Mouse (Mus musculus) midbrain, embryonic 12.5 days (tissue): ENCODE data around the gene Paox. TPM values are rescaled to one million over a fixed set of nuclear protein-coding genes. Genes with fewer than 3 reads are reported as not detected.
"Not testable (repeated sequence)": the region's sequence is repeated elsewhere in the genome, so short reads cannot be mapped to it uniquely, and the experiment has no call there.

Experiments used
- ATAC-seq: fragments of 200-750 bp; cut with Nextera tagmentation; 2 replicates; pipeline ENCODE4 v1.8.0; 2017; ENCODE audit warnings: low read depth, moderate TSS enrichment, moderate library complexity; ENCODE audit not compliant: low FRiP score
- H3K27ac ChIP-seq: fragments of 300-500 bp; sonication (generic); replicated peaks from 2 replicates; pipeline ENCODE4 v1.5.1; 2016; ENCODE audit warnings: mild to moderate bottlenecking
- H3K27me3 ChIP-seq: fragments of 300-500 bp; sonication (generic); 2 replicates; pipeline ENCODE4 v1.6.1; 2016; ENCODE audit warnings: mild to moderate bottlenecking
- H3K36me3 ChIP-seq: fragments of 300-500 bp; sonication (generic); 2 replicates; pipeline ENCODE4 v1.6.1; 2016
- H3K4me1 ChIP-seq: fragments of 300-500 bp; sonication (generic); 2 replicates; pipeline ENCODE4 v1.6.1; 2016
- H3K4me2 ChIP-seq: fragments of 300-500 bp; sonication (generic); replicated peaks from 2 replicates; pipeline ENCODE4 v1.6.1; 2016; ENCODE audit warnings: mild to moderate bottlenecking, moderate library complexity
- H3K4me3 ChIP-seq: fragments of 300-500 bp; sonication (generic); 2 replicates; pipeline ENCODE4 v1.5.1; 2016; ENCODE audit warnings: mild to moderate bottlenecking
- H3K9ac ChIP-seq: fragments of 300-500 bp; sonication (generic); replicated peaks from 2 replicates; pipeline ENCODE4 v1.6.1; 2016; ENCODE audit warnings: mild to moderate bottlenecking, moderate library complexity
- H3K9me3 ChIP-seq: fragments of 300-500 bp; sonication (generic); 2 replicates; pipeline ENCODE4 v1.6.1; 2016; ENCODE audit warnings: mild to moderate bottlenecking
- WGBS: fragments of 180-500 bp; shearing (Covaris S2); methylation state at CpG from one replicate; pipeline ENCODE4 v1.1.7; 2016; 5-methylcytosine and 5-hydroxymethylcytosine counted together
- polyA plus RNA-seq: library from polyadenylated mRNA; unstranded; fragments of >200 nt; fragmentation: Nextera tagmentation; extraction: Ambion mirVana; gene quantifications from 2 replicates; pipeline ENCODE4 v1.2.1, GENCODE M21; 2016

The Paox gene
- polyA plus RNA-seq, 1 experiment from 2014 or later = 11.3 TPM

- Histone ChIP-seq H3K36me3 (peaks cover 5% of the 10 kb centered on the region; the same call in 1 of the 2 replicates), H3K4me2 (peak overlapping the region; percentile 77), H3K9ac (peak overlapping the region; percentile 76), H3K27me3 (no peaks in the 10 kb centered on the region; the same call in 1 of the 2 replicates), H3K27ac (no peak overlapping the region), H3K9me3 (no peaks in the 10 kb centered on the region), H3K4me1 (peaks cover 9% of the 10 kb centered on the region), H3K4me3 (peak overlapping the region; percentile 74)
- 2% methylated on average over 40 of the region's 40 CpGs for WGBS
- ATAC-seq = peak; percentile 97
These were observed 9.9 kb downstream of the Paox start for GRCm38 (mm10) chr7:140125278-140126021.

- Histone ChIP-seq H3K9me3 (no peaks in the 10 kb centered on the region), H3K36me3 (peaks cover 7% of the 10 kb centered on the region; the same call in 1 of the 2 replicates), H3K4me3 (peak overlapping the region; percentile 74), H3K27me3 (no peaks in the 10 kb centered on the region; the same call in 1 of the 2 replicates), H3K4me1 (peaks cover 9% of the 10 kb centered on the region), H3K4me2 (peak overlapping the region; percentile 77), H3K27ac (no peak overlapping the region), H3K9ac (peak overlapping the region; percentile 76)
- no peak for ATAC-seq
- 6% methylated on average over 5 of the region's 5 CpGs for WGBS
These were observed 10.4 kb downstream of the Paox start for GRCm38 (mm10) chr7:140126022-140126350.

GRCm38 (mm10) chr7:140126934-140127333 is 11.3 kb downstream of the Paox start:
- no peaks in the 10 kb centered on the region for H3K9me3 ChIP-seq
- H3K4me1 ChIP-seq = peaks cover 9% of the 10 kb centered on the region
- no peak overlapping the region for H3K9ac ChIP-seq
- peaks cover 7% of the 10 kb centered on the region; the same call in 1 of the 2 replicates for H3K36me3 ChIP-seq
- WGBS = 91% methylated on average over 3 of the region's 3 CpGs
- H3K27ac ChIP-seq = no peak overlapping the region
- no peak overlapping the region for H3K4me3 ChIP-seq
- no peak for ATAC-seq
- H3K4me2 ChIP-seq = no peak overlapping the region
- H3K27me3 ChIP-seq = no peaks in the 10 kb centered on the region; the same call in 1 of the 2 replicates

- no peak for ATAC-seq
- no peaks in the 10 kb centered on the region; the same call in 1 of the 2 replicates for H3K27me3 ChIP-seq
- no peaks in the 10 kb centered on the region for H3K9me3 ChIP-seq
- H3K4me1 ChIP-seq = peaks cover 9% of the 10 kb centered on the region
- 82% methylated on average over 2 of the region's 2 CpGs for WGBS
- H3K4me2 ChIP-seq = no peak overlapping the region
- no peak overlapping the region for H3K4me3 ChIP-seq
- H3K9ac ChIP-seq = no peak overlapping the region
- H3K36me3 ChIP-seq = peaks cover 7% of the 10 kb centered on the region; the same call in 1 of the 2 replicates
- H3K27ac ChIP-seq = no peak overlapping the region
These were observed 12.3 kb downstream of the Paox start for GRCm38 (mm10) chr7:140127911-140128310.

- ATAC-seq, H3K9ac ChIP-seq, H3K4me3 ChIP-seq, H3K36me3 ChIP-seq, H3K4me1 ChIP-seq, H3K4me2 ChIP-seq, H3K27ac ChIP-seq, H3K27me3 ChIP-seq, H3K9me3 ChIP-seq: not testable (repeated sequence)
- WGBS = 92% methylated on average over 7 of the region's 7 CpGs
These were observed 16.6 kb downstream of the Paox start for GRCm38 (mm10) chr7:140132184-140132583.

- not testable (repeated sequence) for ATAC-seq, H3K4me1 ChIP-seq, H3K9me3 ChIP-seq, H3K9ac ChIP-seq, H3K4me3 ChIP-seq, H3K27me3 ChIP-seq, H3K27ac ChIP-seq, H3K4me2 ChIP-seq, H3K36me3 ChIP-seq
- 98% methylated on average over 7 of the region's 7 CpGs for WGBS
These were observed 18.4 kb downstream of the Paox start for GRCm38 (mm10) chr7:140134033-140134432.

GRCm38 (mm10) chr7:140135106-140135770 is 19.6 kb downstream of the Paox start:
- 87% methylated on average over 5 of the region's 5 CpGs for WGBS
- H3K36me3 ChIP-seq = peaks cover 4% of the 10 kb centered on the region; the same call in 1 of the 2 replicates
- ATAC-seq = no peak

GRCm38 (mm10) chr7:140137135-140138020 is 21.8 kb downstream of the Paox start, which contains the start of gene Mtg1:
TSS of gene Mtg1 (plus strand) at chr7:140137564.
- Histone ChIP-seq H3K36me3 (no peaks in the 10 kb centered on the region), H3K4me3 (peak within 1 kb of the TSS; percentile 85), H3K27me3 (peaks cover 11% of the 10 kb centered on the region; the same call in 1 of the 2 replicates), H3K4me1 (peaks cover 7% of the 10 kb centered on the region), H3K9me3 (no peaks in the 10 kb centered on the region), H3K4me2 (peak within 1 kb of the TSS; percentile 93), H3K9ac (peak within 1 kb of the TSS; percentile 80), H3K27ac (peak within 1 kb of the TSS; percentile 68; the same call in 1 of the 2 replicates)
- ATAC-seq = peak; percentile 97
- WGBS = 1% methylated on average over 39 of the region's 39 CpGs

More at GRCm38 (mm10) chr7:140135106-140135770, 19.6 kb downstream of the Paox start:
- Histone ChIP-seq H3K4me2 (no peak overlapping the region), H3K4me1 (peaks cover 7% of the 10 kb centered on the region), H3K27me3 (peaks cover 6% of the 10 kb centered on the region; the same call in 1 of the 2 replicates), H3K4me3 (no peak overlapping the region), H3K9ac (no peak overlapping the region), H3K27ac (no peak overlapping the region), H3K9me3 (no peaks in the 10 kb centered on the region)

GRCm38 (mm10) chr7:140138021-140138310 is 22.4 kb downstream of the Paox start:
- H3K4me1 ChIP-seq = peaks cover 7% of the 10 kb centered on the region
- no peaks in the 10 kb centered on the region for H3K36me3 ChIP-seq
- peak overlapping the region; percentile 80 for H3K9ac ChIP-seq
- H3K27ac ChIP-seq = peak overlapping the region; percentile 68; the same call in 1 of the 2 replicates
- H3K27me3 ChIP-seq = peaks cover 11% of the 10 kb centered on the region; the same call in 1 of the 2 replicates
- H3K4me2 ChIP-seq = peak overlapping the region; percentile 93
- 0% methylated on average over 8 of the region's 8 CpGs for WGBS
- H3K4me3 ChIP-seq = peak overlapping the region; percentile 85
- ATAC-seq = no peak
- no peaks in the 10 kb centered on the region for H3K9me3 ChIP-seq

- Histone ChIP-seq H3K4me1 (peaks cover 7% of the 10 kb centered on the region), H3K27ac (no peak overlapping the region), H3K36me3 (no peaks in the 10 kb centered on the region), H3K9ac (no peak overlapping the region), H3K27me3 (peaks cover 11% of the 10 kb centered on the region; the same call in 1 of the 2 replicates), H3K4me2 (no peak overlapping the region), H3K9me3 (no peaks in the 10 kb centered on the region), H3K4me3 (no peak overlapping the region)
- 7% methylated on average over 14 of the region's 14 CpGs for WGBS
- ATAC-seq = no peak
These were observed 25.8 kb downstream of the Paox start for GRCm38 (mm10) chr7:140141350-140141749.

GRCm38 (mm10) chr7:140144550-140144949 is 29.0 kb downstream of the Paox start:
- no peak overlapping the region for H3K4me3 ChIP-seq
- no peak for ATAC-seq
- no peak overlapping the region for H3K9ac ChIP-seq
- no peaks in the 10 kb centered on the region for H3K4me1 ChIP-seq
- no peaks in the 10 kb centered on the region for H3K9me3 ChIP-seq
- 87% methylated on average over 4 of the region's 4 CpGs for WGBS
- H3K27ac ChIP-seq = no peak overlapping the region
- 0 out of 2 replicates have a peak, but pooled peaks cover 8% of the 10 kb centered on the region for H3K36me3 ChIP-seq
- peaks cover 9% of the 10 kb centered on the region; the same call in 1 of the 2 replicates for H3K27me3 ChIP-seq
- H3K4me2 ChIP-seq = no peak overlapping the region
